Mouse (Mus musculus): ENCODE results near the gene Aldh1a1.

DNA sequence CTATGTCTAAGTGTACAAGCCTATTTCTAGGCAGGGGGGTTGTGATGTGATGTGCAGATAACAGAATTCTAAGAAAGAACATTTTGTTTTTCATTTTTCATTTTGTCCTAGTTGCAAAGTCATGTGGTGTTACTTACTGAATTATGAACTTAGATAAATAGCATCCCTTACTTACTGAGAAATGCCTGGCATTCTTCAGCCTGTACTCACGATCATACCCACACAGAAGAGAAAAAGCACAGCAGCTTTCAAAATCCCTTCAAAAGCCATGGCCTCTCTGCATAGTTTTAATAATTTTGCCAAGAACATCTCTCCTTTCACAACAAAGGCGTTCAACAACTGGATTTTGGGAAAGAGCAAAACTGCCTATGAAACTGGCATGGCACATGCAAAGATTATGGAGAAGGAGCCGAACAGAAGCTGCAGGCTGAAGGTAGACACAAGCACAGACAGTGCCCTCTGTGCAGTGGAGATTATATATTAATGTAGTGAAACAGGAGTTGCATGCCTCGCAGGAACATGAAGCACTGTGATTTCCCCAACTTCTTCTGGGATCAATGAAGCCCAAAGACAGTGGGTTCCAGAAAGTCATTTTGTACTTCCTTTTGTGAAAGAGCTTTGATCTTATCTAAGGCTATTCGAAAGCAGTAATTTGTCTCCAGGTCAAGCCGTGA lies 21.3 kb downstream of the Aldh1a1 start:
- TF ChIP-seq CTCF (IDR thresholded peaks at IDR 0.05; ENCODE audit: borderline replicate concordance, extremely low read depth, insufficient read depth, insufficient read length) (no peak), POLR2A (IDR thresholded peaks at IDR 0.05; ENCODE audit: borderline replicate concordance, extremely low read depth, insufficient read depth, insufficient read length, poor library complexity, severe bottlenecking) (no peak)
